Mouse (Mus musculus): Measurements from ENCODE around the gene Gm21969. TPM values are rescaled to one million over a fixed set of nuclear protein-coding genes. Genes with fewer than 3 reads are reported as not detected.
A peak's percentile ranks its signal among the peaks of the same experiment; 100 is the strongest.

Gene Gm21969
- polyA plus RNA-seq, 1 experiment from 2014 or later: not detected

- Histone ChIP-seq H3K27me3 (ENCODE audit: poor library complexity, severe bottlenecking) (0 out of 2 replicates have a peak, but pooled peaks cover 5% of the 10 kb centered on the region), H3K36me3 (replicated peaks) (peaks cover 19% of the 10 kb centered on the region), H3K4me1 (0 out of 2 replicates have a peak, but pooled peaks cover 7% of the 10 kb centered on the region), H3K9me3 (no peaks in the 10 kb centered on the region), H3K27ac (no peak overlapping the region), H3K4me3 (no peak overlapping the region)
- 84% methylated on average over 15 of the region's 15 CpGs for WGBS
- DNase-seq (ENCODE audit: extremely low spot score, low spot score): no peak
Observed at GRCm38 (mm10) chr4:139650086-139650743, 47.2 kb downstream of the Gm21969 start.

DNA sequence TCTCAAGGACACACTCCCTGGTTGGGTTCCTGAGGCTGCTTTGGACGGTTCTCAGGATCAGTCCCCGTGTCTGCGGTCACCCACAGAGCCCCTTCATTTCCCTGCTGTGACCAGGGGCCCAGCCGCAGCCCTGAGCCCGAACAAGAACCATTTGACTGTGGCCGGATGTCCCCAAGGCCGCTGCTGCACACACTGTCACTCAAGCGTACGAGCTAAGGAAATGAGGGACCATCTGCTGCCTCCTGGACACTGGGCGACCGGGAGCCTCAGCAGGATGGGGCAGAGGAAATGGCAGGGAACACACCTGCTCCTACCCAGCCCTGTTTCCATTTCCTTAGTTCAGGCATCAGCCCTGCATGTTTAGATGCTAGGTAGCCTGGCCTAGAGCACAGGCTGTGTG is 47.9 kb downstream of the Gm21969 start:
- Histone ChIP-seq H3K4me1 (0 out of 2 replicates have a peak, but pooled peaks cover 7% of the 10 kb centered on the region), H3K36me3 (replicated peaks) (peaks cover 18% of the 10 kb centered on the region), H3K9me3 (no peaks in the 10 kb centered on the region), H3K27ac (no peak overlapping the region), H3K27me3 (ENCODE audit: poor library complexity, severe bottlenecking) (0 out of 2 replicates have a peak, but pooled peaks cover 5% of the 10 kb centered on the region), H3K4me3 (no peak overlapping the region)
- no peak for DNase-seq (ENCODE audit: extremely low spot score, low spot score)
- WGBS: 78% methylated on average over 11 of the region's 11 CpGs

GRCm38 (mm10) chr4:139653238-139653637 is 50.3 kb downstream of the Gm21969 start, which contains the start of gene Tas1r2:
Gene Tas1r2, plus strand, starts transcription at chr4:139653538.
- 0 out of 2 replicates have a peak, but pooled peaks cover 5% of the 10 kb centered on the region for H3K27me3 ChIP-seq (ENCODE audit: poor library complexity, severe bottlenecking)
- H3K4me3 ChIP-seq: no peak within 1 kb of the TSS
- 85% methylated on average over 8 of the region's 8 CpGs for WGBS
- 0 out of 2 replicates have a peak, but pooled peaks cover 7% of the 10 kb centered on the region for H3K4me1 ChIP-seq
- no peak within 1 kb of the TSS for H3K27ac ChIP-seq
- peaks cover 7% of the 10 kb centered on the region for H3K36me3 ChIP-seq (replicated peaks)
- DNase-seq (ENCODE audit: extremely low spot score, low spot score): no peak
- no peaks in the 10 kb centered on the region; the same call in 1 of the 2 replicates for H3K9me3 ChIP-seq

GRCm38 (mm10) chr4:139661897-139662296 is 58.9 kb downstream of the Gm21969 start:
- H3K36me3 ChIP-seq (replicated peaks): no peaks in the 10 kb centered on the region
- no peak for DNase-seq (ENCODE audit: extremely low spot score, low spot score)
- H3K4me3 ChIP-seq: no peak overlapping the region
- H3K27ac ChIP-seq: no peak overlapping the region
- H3K9me3 ChIP-seq: peaks cover 4% of the 10 kb centered on the region; the same call in 1 of the 2 replicates
- 95% methylated on average over 14 of the region's 14 CpGs for WGBS
- peaks cover 3% of the 10 kb centered on the region for H3K4me1 ChIP-seq
- H3K27me3 ChIP-seq (ENCODE audit: poor library complexity, severe bottlenecking): peaks cover 33% of the 10 kb centered on the region

- no peak overlapping the region; the same call in 1 of the 2 replicates for H3K27ac ChIP-seq
- H3K4me3 ChIP-seq: no peak overlapping the region
- 44% methylated on average over 6 of the region's 6 CpGs for WGBS
- peaks cover 53% of the 10 kb centered on the region for H3K27me3 ChIP-seq (ENCODE audit: poor library complexity, severe bottlenecking)
- no peaks in the 10 kb centered on the region for H3K36me3 ChIP-seq (replicated peaks)
- DNase-seq (ENCODE audit: extremely low spot score, low spot score): peak; percentile 29
- no peaks in the 10 kb centered on the region for H3K9me3 ChIP-seq
- H3K4me1 ChIP-seq: peaks cover 24% of the 10 kb centered on the region
Observed at GRCm38 (mm10) chr4:139667632-139668031, 64.6 kb downstream of the Gm21969 start.

DNA sequence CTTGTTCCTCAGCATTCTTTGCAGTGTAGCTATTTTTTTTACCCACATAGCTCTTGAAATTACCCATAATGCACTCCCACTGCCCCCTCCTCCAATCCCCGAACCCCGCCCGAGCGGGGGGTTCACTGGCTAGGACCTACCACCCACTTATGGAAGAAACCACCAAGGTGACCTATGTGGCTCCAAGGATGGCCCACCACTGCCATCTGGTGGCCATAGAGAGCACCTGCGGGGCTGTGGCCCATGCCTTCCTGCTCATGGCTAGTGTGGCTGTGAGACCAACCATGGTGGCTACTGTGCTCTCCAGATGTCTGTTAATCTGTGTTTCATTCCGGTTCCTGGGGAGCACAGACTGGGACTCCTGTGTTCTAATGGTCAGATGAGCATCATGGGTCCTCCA is 66.9 kb downstream of the Gm21969 start:
- DNase-seq (ENCODE audit: extremely low spot score, low spot score): peak; percentile 67
- peaks cover 24% of the 10 kb centered on the region for H3K4me1 ChIP-seq
- no peak overlapping the region for H3K4me3 ChIP-seq
- peaks cover 57% of the 10 kb centered on the region for H3K27me3 ChIP-seq (ENCODE audit: poor library complexity, severe bottlenecking)
- H3K36me3 ChIP-seq (replicated peaks): no peaks in the 10 kb centered on the region
- no peak overlapping the region for H3K27ac ChIP-seq
- H3K9me3 ChIP-seq: no peaks in the 10 kb centered on the region
- 33% methylated on average over 6 of the region's 6 CpGs for WGBS

DNA sequence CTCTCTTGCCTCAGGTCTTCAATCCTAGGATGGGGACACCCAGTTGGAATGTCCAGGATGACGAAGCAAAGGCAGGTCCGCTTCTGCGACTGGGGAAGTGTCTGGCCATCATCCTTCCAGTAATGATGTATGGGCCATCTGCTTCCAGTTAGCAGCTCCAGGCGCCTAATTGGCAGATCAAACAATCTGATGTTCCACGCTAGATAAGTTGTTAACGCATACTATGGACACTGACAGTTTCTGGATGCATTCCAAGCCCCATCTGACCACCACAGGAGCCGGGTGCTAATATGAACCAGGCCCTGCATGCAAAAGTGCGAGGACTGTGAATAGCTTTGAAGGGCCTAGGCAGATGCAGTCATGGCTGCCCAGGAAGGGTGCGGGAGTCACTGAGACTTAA is 72.7 kb downstream of the Gm21969 start:
- Histone ChIP-seq H3K36me3 (replicated peaks) (no peaks in the 10 kb centered on the region), H3K27ac (no peak overlapping the region), H3K27me3 (ENCODE audit: poor library complexity, severe bottlenecking) (peaks cover 32% of the 10 kb centered on the region), H3K4me1 (peaks cover 11% of the 10 kb centered on the region; the same call in 1 of the 2 replicates), H3K4me3 (no peak overlapping the region), H3K9me3 (peaks cover 23% of the 10 kb centered on the region; the same call in 1 of the 2 replicates)
- DNase-seq (ENCODE audit: extremely low spot score, low spot score): peak; percentile 23
- 72% methylated on average over 9 of the region's 9 CpGs for WGBS

DNA sequence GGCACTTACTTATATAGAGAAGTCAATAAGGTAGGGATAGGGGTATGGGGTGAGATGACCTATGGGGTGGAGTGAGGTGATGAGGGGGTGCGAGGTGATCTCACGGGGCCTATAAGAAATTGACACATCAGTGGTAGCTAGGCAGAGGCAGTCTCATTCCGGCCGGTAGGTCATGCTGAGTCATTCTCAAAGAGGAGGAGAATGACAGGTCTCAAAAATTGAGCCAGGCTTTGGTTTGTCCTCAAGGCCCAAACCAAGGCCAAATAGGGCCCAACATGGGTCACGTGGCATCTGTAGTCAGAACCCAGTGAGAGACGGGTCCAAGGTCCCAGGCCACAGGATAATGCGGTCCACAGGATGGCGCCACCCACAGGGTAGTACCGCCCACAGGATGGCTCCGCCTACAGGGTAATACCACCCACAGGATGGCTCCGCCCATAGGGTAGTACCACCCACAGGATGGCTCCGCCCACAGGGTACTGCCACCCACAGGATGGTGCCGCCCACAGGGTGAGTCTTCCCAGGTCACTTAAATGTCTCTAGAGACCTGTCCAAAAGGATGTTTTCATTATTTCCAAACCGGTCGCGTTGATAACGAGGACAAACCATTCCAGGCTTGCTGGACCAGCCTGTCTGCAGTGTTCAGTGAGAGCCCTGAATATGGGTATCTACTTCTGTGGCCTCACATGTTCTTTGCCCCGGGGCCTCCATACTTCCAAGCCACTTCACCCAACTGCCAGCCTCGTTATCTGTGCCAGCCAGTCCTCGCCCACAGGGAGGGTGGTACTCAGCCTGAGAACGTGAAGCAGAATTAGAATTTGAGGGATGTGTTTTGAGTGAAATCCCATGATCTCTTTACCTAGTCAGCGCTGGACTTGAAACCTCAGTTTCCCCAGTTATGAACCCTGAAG is 81.0 kb downstream of the Gm21969 start:
- H3K4me1 ChIP-seq: peaks cover 13% of the 10 kb centered on the region
- no peak overlapping the region for H3K27ac ChIP-seq
- H3K27me3 ChIP-seq (ENCODE audit: poor library complexity, severe bottlenecking): peaks cover 31% of the 10 kb centered on the region
- H3K9me3 ChIP-seq: peaks cover 26% of the 10 kb centered on the region; the same call in 1 of the 2 replicates
- no peak for DNase-seq (ENCODE audit: extremely low spot score, low spot score)
- 80% methylated on average over 22 of the region's 22 CpGs for WGBS
- H3K4me3 ChIP-seq: no peak overlapping the region
- H3K36me3 ChIP-seq (replicated peaks): no peaks in the 10 kb centered on the region

- Histone ChIP-seq H3K4me1 (peaks cover 16% of the 10 kb centered on the region), H3K4me3 (no peak overlapping the region), H3K9me3 (peaks cover 19% of the 10 kb centered on the region; the same call in 1 of the 2 replicates), H3K27me3 (ENCODE audit: poor library complexity, severe bottlenecking) (peaks cover 35% of the 10 kb centered on the region), H3K36me3 (replicated peaks) (no peaks in the 10 kb centered on the region), H3K27ac (no peak overlapping the region)
- DNase-seq (ENCODE audit: extremely low spot score, low spot score): peak; percentile 75
- WGBS: 15% methylated on average over 3 of the region's 3 CpGs
Observed at GRCm38 (mm10) chr4:139684639-139685017, 81.6 kb downstream of the Gm21969 start.

DNA sequence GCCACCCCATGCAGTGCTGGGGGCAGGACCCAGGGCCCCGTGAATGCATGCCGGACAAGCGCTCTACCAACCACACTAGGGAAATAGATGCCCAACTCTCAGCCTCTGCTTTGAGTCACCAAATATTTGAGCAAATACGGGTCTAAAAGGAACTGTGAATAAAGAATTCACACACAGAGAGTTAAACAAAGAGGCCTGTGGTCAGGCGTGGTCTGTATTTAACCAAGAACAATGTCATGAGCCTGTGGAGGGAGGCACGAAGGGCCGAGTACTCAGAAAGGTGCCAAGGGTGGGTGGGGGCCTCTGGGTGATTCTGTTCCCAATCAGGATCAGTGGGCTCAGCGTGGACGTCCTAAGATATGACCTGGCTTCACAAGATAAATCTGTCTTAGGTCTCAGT is 85.1 kb downstream of the Gm21969 start:
- H3K4me1 ChIP-seq: peaks cover 25% of the 10 kb centered on the region
- no peak for DNase-seq (ENCODE audit: extremely low spot score, low spot score)
- H3K27ac ChIP-seq: no peak overlapping the region
- WGBS: 70% methylated on average over 9 of the region's 9 CpGs
- H3K27me3 ChIP-seq (ENCODE audit: poor library complexity, severe bottlenecking): peaks cover 70% of the 10 kb centered on the region
- H3K4me3 ChIP-seq: no peak overlapping the region
- H3K9me3 ChIP-seq: no peaks in the 10 kb centered on the region
- H3K36me3 ChIP-seq (replicated peaks): no peaks in the 10 kb centered on the region

DNA sequence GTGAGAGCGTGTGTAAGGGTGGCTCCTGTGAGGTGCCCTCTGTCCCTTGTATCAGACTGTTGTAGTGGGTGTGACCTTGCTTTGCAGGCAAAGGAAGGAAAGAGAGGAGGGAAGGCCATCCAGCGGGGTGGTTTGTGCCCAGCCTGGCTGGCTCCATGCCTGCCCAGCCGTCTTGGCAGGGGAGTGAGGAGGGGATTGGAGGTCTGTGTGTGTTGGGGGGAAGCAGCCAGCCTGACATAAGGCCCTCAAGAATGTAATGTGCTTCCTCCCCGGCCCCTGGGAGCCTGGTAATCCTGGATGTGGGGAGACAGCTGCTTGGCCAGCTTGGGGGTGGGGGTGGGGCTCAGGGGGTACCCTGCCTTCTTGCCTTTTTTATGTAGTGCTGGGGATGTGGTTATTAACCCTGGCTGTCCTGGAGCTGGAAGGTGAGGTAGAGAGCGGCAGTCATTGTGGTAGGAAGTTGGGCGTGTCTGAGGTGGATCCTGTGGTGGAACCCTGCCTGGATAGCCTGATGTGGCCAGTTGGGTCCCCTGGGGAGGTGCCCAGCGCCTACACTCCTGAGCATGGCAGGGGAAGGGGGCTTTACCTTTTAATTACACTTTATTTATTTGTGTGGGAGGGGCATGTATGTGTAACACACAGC is 86.8 kb downstream of the Gm21969 start:
- DNase-seq (ENCODE audit: extremely low spot score, low spot score): no peak
- Histone ChIP-seq H3K27me3 (ENCODE audit: poor library complexity, severe bottlenecking) (peaks cover 83% of the 10 kb centered on the region), H3K27ac (no peak overlapping the region), H3K4me1 (peaks cover 34% of the 10 kb centered on the region), H3K4me3 (no peak overlapping the region), H3K9me3 (no peaks in the 10 kb centered on the region), H3K36me3 (replicated peaks) (no peaks in the 10 kb centered on the region)
- WGBS: 41% methylated on average over 7 of the region's 7 CpGs

- Histone ChIP-seq H3K4me3 (no peak overlapping the region), H3K4me1 (peaks cover 37% of the 10 kb centered on the region), H3K36me3 (replicated peaks) (no peaks in the 10 kb centered on the region), H3K27ac (0 out of 2 replicates have a peak overlapping the region, but pooled peaks have one; percentile 1), H3K9me3 (no peaks in the 10 kb centered on the region), H3K27me3 (ENCODE audit: poor library complexity, severe bottlenecking) (peaks cover 90% of the 10 kb centered on the region)
- WGBS: 11% methylated on average over 5 of the region's 5 CpGs
- DNase-seq (ENCODE audit: extremely low spot score, low spot score): no peak
Observed at GRCm38 (mm10) chr4:139693315-139693714, 90.3 kb downstream of the Gm21969 start.

Measured in forebrain, embryonic 10.5 days (tissue).